Mouse (Mus musculus) layer of hippocampus, adult 6 months (tissue): ENCODE measurements around the gene 1700016C15Rik. TPM values are rescaled to one million over a fixed set of nuclear protein-coding genes. Genes with fewer than 3 reads are reported as not detected.

Experiments used
- long read RNA-seq, 2 experiments: library from polyadenylated mRNA; unstranded; transcript quantifications; one replicate each; pipeline ENCODE4 v2.0.0; 2019 to 2020
- polyA plus RNA-seq: library from polyadenylated mRNA; unstranded; fragments of <200 nt; fragmentation: Nextera tagmentation; gene quantifications from 2 replicates; pipeline ENCODE4 v1.2.3, GENCODE M21; 2021

1700016C15Rik gene
- polyA plus RNA-seq: 0.26 TPM in 2 replicates
- long read RNA-seq, experiment 1: 0 reads
- long read RNA-seq, experiment 2: 0 reads

DNA sequence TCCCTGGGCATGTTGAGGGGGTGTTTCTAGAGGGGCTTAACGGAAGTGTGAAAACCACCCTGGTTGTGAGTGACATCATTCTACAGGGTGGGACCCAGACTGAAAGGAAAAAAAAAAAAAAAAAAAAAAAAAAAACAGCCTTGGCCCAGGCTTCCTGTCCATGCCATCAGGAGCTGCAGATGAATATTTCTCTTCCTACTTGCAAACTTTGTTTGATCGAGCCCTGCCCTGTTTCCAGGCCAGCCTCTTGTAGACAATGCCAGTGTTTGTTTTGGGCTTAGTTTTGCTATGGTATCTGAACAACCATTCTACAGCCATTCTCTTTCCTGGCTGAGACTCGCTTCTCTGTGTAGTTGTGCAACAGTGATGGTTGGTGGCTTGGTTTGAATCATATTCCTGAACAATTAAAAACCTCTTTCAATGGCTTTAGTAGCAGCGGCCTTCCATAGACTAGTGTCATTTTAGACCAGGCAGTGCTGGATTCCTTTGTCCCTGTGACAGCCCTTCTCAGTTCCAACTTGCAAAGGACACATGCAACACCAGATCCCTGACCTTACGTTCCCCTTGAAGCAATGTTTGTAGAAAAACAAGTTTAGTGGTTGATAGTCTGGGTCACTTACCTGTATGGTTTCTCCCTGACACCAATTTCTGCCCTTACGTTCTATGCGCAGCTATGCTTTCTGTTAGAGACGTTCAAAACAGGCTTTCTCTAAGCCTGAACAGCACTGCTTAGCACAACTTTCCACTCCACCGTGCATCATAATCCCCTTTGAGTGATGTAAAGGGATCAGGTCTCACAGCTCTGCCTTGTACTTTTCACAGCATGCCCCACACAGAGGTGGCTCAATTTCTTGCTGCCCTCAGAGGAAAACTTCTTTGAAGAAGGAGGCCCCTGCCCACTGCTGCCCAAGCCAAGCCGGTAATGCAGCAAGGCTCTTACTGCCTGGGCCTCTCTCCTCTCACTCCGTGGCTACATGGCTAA, at the start of gene 1700016C15Rik:
Gene 1700016C15Rik, plus strand, starts transcription at position 772 of the 982 bp plus-strand sequence.

GRCm38 (mm10) chr1:177796193-177796939, 66.8 kb downstream of the 1700016C15Rik start, which contains the start of gene Adss:
TSS of gene Adss (minus strand) at chr1:177796511.

Other genes starting within 250 kb of the 1700016C15Rik start
- gene Adss, start 66.7 kb downstream of the 1700016C15Rik start, polyA plus RNA-seq: 35.5 and 38.3 TPM in 2 replicates